Mouse (Mus musculus) stomach, embryonic 15.5 days (tissue): ENCODE data around the gene Myt1l. TPM values are rescaled to one million over a fixed set of nuclear protein-coding genes. Genes with fewer than 3 reads are reported as not detected.

ENCODE experiments used
- ATAC-seq: fragments of 200-750 bp; cut with Nextera tagmentation; 2 replicates; pipeline ENCODE4 v1.8.0; 2017; ENCODE audit warnings: low read depth, moderate number of reproducible peaks, moderate TSS enrichment; ENCODE audit not compliant: insufficient read depth, low FRiP score
- H3K27ac ChIP-seq: fragments of 300-500 bp; sonication (generic); 2 replicates; pipeline ENCODE4 v1.5.1; 2015; ENCODE audit warnings: mild to moderate bottlenecking, inconsistent platforms
- H3K27me3 ChIP-seq: fragments of 300-500 bp; sonication (generic); replicated peaks from 2 replicates; pipeline ENCODE4 v1.6.1; 2015; ENCODE audit warnings: inconsistent platforms
- H3K36me3 ChIP-seq: fragments of 300-500 bp; sonication (generic); 2 replicates; pipeline ENCODE4 v1.6.1; 2015; ENCODE audit warnings: inconsistent platforms
- H3K4me1 ChIP-seq: fragments of 300-500 bp; sonication (generic); 2 replicates; pipeline ENCODE4 v1.6.1; 2015; ENCODE audit warnings: inconsistent platforms
- H3K4me2 ChIP-seq: fragments of 300-500 bp; sonication (generic); 2 replicates; pipeline ENCODE4 v1.6.1; 2015; ENCODE audit warnings: mild to moderate bottlenecking, inconsistent platforms
- H3K4me3 ChIP-seq: fragments of 300-500 bp; sonication (generic); replicated peaks from 2 replicates; pipeline ENCODE4 v1.5.1; 2015; ENCODE audit warnings: inconsistent platforms
- H3K9ac ChIP-seq: fragments of 300-500 bp; sonication (generic); 2 replicates; pipeline ENCODE4 v1.6.1; 2015; ENCODE audit warnings: inconsistent platforms
- H3K9me3 ChIP-seq: fragments of 300-500 bp; sonication (generic); 2 replicates; pipeline ENCODE4 v1.6.1; 2016; ENCODE audit warnings: inconsistent platforms
- WGBS: fragments of 180-500 bp; shearing (Covaris S2); methylation state at CpG from one replicate; pipeline ENCODE4 v1.1.7; 2015; 5-methylcytosine and 5-hydroxymethylcytosine counted together
- polyA plus RNA-seq: library from polyadenylated mRNA; unstranded; fragments of >200 nt; fragmentation: Nextera tagmentation; extraction: Ambion mirVana; gene quantifications from 2 replicates; pipeline ENCODE4 v1.2.1, GENCODE M21; 2015

The Myt1l gene
- polyA plus RNA-seq = 2.0 and 3.2 TPM in 2 replicates

DNA sequence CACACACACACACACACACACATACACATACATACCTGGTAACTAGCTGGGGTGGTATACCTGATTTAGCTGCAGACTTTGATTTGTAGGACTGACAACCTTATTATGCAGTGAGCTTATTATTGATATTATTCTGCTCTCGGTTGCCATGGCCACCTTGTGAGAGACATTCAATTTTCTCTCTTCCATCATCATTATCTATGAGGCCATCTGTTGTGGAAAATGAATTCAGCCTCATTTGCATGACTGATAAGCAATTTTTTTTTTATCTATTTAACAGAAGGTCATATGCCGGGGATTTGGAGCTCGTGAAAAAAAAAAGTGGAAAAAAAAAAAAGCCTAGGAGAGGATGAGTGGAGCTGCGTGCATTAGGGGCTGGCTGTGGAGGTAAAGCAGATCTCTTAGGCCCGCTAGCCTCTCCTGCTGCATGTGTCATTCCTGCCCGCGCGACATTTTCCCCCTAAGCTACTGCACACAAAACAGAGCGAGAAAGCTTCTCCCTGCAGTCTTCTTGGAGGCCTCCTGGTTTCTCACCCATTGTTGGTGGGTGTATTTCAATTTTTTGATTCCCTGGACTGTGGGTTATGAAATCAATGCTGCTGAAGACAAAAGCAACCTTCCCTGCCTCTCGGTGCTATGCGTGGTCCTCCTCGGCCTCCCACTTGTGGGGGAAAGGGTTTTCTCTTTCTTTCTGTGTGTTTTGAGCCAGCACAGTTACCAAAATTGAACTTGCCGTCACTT, at the start of gene Myt1l:
Gene Myt1l (plus strand): TSS at position 354 of the 741 bp plus-strand sequence.
- Histone ChIP-seq H3K27me3 (peaks cover 4% of the 10 kb centered on the region; the same call in 1 of the 2 replicates), H3K27ac (no peak within 1 kb of the TSS), H3K4me1 (no peaks in the 10 kb centered on the region), H3K4me2 (peak within 1 kb of the TSS; percentile 14; the same call in 1 of the 2 replicates), H3K9ac (no peak within 1 kb of the TSS), H3K9me3 (no peaks in the 10 kb centered on the region), H3K36me3 (no peaks in the 10 kb centered on the region), H3K4me3 (0 out of 2 replicates have a peak within 1 kb of the TSS, but pooled peaks have one; percentile 8)
- ATAC-seq = no peak
- 38% methylated on average over 13 of the region's 13 CpGs for WGBS

DNA sequence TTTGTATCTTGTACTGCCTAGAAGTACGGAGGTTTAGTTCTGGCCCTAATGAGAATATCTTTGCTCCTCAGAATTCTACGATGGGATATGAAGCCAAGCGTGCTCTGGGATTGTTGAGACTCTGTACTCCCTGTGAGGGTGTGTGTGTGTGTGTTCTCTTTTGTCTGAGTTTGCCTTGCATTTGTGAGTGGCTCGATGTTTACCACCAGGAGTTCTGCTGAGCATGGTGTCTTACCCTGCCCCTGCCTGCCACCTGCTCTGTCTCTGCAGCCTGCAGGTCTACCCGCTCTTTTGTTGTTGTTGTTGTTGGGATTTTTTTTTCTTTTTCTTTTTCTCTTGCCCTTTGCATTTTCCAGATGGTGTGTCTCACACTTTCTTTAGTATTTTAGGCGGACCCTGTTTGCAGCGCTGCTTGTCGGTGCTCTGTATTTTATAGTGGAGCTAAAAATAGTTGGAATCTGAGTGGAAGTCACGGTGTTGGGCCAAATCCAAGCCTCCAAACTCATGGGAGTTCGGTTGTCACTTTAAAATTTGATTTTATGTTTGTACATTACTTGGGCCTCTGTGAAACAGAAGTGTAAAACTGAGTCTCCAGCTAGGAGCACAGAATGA, 41.7 kb upstream of the Myt1l start:
- ATAC-seq = no peak
- Histone ChIP-seq H3K36me3 (no peaks in the 10 kb centered on the region), H3K27ac (no peak overlapping the region), H3K4me2 (no peak overlapping the region), H3K9me3 (no peaks in the 10 kb centered on the region), H3K4me1 (no peaks in the 10 kb centered on the region), H3K9ac (no peak overlapping the region), H3K27me3 (no peaks in the 10 kb centered on the region), H3K4me3 (no peak overlapping the region)
- WGBS = 78% methylated on average over 10 of the region's 10 CpGs

DNA sequence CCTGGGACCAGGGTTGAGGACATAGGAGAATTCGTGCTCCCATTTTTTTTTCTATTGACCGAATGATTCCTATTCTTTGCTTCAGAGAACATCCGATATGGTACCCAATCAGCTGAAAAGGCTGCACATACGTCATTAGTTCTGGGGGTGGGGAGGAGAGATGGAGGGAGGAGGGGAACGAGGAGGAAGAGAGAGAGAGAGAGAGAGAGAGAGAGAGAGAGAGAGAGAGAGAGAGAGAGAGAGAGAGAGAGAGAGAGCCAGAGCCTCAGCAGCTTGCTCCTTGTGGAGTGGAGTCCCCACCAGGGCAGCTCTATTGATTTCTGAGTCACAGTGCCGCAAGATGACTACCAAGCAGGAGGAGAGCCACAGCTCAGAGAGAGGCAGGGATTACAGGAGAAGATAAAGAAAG, 1.9 kb upstream of the Myt1l start:
- 8% methylated on average over 6 of the region's 6 CpGs for WGBS
- H3K9me3 ChIP-seq = no peaks in the 10 kb centered on the region

DNA sequence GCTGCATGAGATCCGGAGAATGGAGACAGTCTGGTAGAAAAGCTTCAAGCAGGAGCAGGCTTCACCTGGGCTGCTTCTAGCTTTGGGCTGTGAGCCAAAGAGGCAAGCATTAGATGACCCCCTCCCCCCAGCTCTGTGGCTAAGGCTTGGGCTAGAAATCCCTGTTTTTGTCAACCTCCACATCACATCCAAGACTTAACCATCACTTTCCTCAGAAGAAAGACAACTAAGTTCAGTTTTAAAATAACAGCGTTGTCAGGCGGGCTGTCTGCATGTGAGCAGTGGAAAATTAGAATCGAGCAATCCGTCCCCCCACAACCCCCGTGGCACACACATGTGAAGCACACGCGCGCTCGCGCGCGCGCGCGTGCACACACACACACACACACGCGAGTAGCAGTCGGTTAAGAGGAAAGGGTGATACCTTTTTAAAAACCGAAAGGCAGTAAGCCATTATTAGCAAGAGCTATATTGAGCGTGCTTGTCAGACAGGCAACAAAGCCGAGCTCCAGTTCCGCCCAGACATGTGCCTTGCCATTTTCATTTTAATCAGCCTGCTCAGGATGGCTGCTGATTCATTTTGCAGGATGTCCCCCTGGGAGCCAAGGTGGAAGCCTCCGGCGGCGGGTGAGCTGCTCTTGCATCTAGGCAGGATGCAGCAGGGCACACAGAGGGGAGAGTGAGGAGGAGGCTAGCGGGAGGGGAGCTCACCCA, 979 bp upstream of the Myt1l start:
- H3K4me3 ChIP-seq = 0 out of 2 replicates have a peak overlapping the region, but pooled peaks have one; percentile 8
- WGBS = 3% methylated on average over 27 of the region's 27 CpGs
- H3K36me3 ChIP-seq = no peaks in the 10 kb centered on the region
- H3K27me3 ChIP-seq = no peaks in the 10 kb centered on the region
- H3K4me2 ChIP-seq = peak overlapping the region; percentile 14; the same call in 1 of the 2 replicates
- no peak overlapping the region for H3K9ac ChIP-seq
- H3K9me3 ChIP-seq = no peaks in the 10 kb centered on the region
- H3K27ac ChIP-seq = no peak overlapping the region
- no peak for ATAC-seq
- H3K4me1 ChIP-seq = no peaks in the 10 kb centered on the region

More for the DNA sequence above, 1.9 kb upstream of the Myt1l start:
- no peaks in the 10 kb centered on the region for H3K36me3 ChIP-seq
- H3K27ac ChIP-seq = no peak overlapping the region
- H3K27me3 ChIP-seq = no peaks in the 10 kb centered on the region
- H3K4me3 ChIP-seq = no peak overlapping the region
- no peaks in the 10 kb centered on the region for H3K4me1 ChIP-seq
- no peak overlapping the region for H3K4me2 ChIP-seq
- ATAC-seq = no peak
- no peak overlapping the region for H3K9ac ChIP-seq

DNA sequence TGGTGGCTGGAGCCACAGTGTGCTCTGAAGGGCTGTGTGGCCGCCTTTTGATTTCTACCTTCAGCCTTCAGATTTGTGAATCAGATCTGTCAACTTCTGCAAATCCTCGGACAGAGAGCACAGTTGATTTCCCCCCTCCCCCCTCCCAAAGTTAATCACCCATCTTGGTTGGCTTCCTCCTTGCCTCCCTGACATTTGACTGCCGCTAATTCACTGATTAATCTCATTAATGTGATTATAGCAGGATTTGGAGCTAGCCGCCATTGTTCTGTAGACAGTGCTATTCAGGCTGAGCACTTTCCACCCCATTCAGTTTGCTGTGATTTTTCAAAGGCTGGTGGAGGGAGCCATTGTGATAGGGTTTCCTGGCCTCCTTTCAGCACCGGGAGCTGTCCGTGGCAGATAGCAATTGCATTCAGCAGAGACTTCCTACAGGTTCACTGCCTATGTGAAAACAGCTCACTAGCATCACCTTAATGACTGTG, 2.1 kb downstream of the Myt1l start:
- no peak overlapping the region for H3K4me2 ChIP-seq
- peaks cover 25% of the 10 kb centered on the region for H3K27me3 ChIP-seq
- no peak overlapping the region for H3K27ac ChIP-seq
- H3K9ac ChIP-seq = no peak overlapping the region
- WGBS = 13% methylated on average over 6 of the region's 6 CpGs
- H3K4me1 ChIP-seq = no peaks in the 10 kb centered on the region
- H3K9me3 ChIP-seq = no peaks in the 10 kb centered on the region
- no peak for ATAC-seq
- no peak overlapping the region for H3K4me3 ChIP-seq
- no peaks in the 10 kb centered on the region for H3K36me3 ChIP-seq

DNA sequence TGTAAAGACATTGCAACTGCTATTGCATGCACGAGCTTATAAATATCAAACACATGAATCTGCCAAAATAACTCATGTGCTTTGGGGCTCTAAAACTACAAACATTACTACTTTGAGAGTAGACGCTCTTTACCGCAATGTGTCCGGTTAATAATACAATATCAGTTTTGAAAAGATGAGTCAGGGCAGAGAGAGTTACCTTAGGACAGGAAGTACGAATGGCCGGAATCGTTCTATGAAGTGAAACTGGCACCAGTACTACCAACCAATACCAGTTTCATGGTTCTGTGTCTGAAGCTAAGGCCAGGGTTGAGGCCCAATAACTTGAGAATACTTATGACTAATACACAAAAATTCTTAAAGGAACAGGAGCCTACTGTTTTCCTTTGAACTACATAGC, 2.6 kb downstream of the Myt1l start:
- Histone ChIP-seq H3K9ac (no peak overlapping the region), H3K27ac (no peak overlapping the region), H3K27me3 (peaks cover 27% of the 10 kb centered on the region), H3K36me3 (no peaks in the 10 kb centered on the region), H3K9me3 (no peaks in the 10 kb centered on the region), H3K4me1 (no peaks in the 10 kb centered on the region), H3K4me3 (no peak overlapping the region), H3K4me2 (no peak overlapping the region)
- 80% methylated on average over 7 of the region's 7 CpGs for WGBS
- no peak for ATAC-seq

DNA sequence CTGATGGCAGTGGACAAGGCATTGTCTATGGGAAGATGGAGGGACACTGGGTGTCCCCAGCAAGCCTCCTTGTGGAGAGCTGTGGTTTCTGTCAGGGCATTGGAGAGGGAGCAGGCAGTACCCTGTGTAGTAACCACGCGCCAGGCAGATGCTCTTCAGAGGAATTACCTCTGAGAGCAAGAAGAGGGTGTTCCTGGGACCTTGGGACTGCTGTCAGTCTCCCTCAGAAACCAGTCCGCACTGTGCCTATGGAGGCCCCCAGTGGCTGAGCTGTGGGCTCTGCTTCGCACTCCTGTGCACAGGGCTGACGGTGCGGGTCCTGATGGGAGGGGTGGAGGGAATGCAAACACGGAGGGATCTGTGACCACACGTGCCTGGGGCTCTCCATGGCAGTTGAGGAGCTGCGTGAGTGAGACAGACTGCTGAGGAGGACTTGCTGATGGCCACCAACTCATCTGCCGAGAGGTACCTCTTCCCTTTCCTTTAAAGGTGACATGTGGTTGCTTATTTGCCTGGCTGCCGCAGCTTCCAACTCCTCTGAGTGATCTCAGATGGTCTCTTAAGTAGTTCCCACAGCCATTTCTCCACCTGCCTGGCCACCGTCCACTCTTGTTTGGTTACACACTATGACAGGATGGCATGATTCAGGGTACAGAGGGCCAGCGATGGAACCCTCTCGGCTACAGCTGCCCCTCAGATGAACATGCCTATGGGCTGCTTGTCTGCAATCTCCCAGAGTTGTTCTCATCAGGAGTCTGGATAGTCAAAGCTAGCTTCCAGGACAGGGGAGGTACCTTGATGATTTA, 5.1 kb downstream of the Myt1l start:
- no peak overlapping the region for H3K27ac ChIP-seq
- no peak overlapping the region for H3K9ac ChIP-seq
- H3K4me2 ChIP-seq = no peak overlapping the region
- H3K9me3 ChIP-seq = no peaks in the 10 kb centered on the region
- WGBS = 33% methylated on average over 14 of the region's 14 CpGs
- H3K4me1 ChIP-seq = no peaks in the 10 kb centered on the region
- no peak for ATAC-seq
- peaks cover 30% of the 10 kb centered on the region for H3K27me3 ChIP-seq
- no peak overlapping the region for H3K4me3 ChIP-seq
- H3K36me3 ChIP-seq = no peaks in the 10 kb centered on the region

DNA sequence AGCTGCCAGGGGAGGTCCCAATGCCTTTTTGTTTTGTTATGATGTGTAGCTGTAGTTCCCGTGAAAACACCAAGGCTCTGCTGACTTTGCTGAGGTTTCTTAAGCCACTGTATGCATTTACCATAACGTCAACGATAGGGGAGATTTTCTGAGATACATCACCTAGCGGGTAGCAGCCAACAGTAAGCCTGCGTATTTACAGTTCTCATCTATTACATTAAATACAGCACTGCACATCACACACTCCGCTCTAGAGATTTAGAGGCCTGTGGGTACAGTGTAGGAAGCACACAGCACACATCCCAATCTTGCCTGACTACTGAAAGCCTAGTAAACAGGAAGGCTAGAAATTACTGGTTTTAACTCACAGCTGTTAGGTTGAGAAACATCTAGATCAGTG, 6.1 kb downstream of the Myt1l start:
- Histone ChIP-seq H3K4me2 (no peak overlapping the region), H3K36me3 (no peaks in the 10 kb centered on the region), H3K4me1 (no peaks in the 10 kb centered on the region), H3K9me3 (no peaks in the 10 kb centered on the region), H3K4me3 (no peak overlapping the region), H3K27ac (no peak overlapping the region), H3K9ac (no peak overlapping the region), H3K27me3 (peaks cover 30% of the 10 kb centered on the region)
- WGBS = 7% methylated on average over 6 of the region's 6 CpGs
- no peak for ATAC-seq

DNA sequence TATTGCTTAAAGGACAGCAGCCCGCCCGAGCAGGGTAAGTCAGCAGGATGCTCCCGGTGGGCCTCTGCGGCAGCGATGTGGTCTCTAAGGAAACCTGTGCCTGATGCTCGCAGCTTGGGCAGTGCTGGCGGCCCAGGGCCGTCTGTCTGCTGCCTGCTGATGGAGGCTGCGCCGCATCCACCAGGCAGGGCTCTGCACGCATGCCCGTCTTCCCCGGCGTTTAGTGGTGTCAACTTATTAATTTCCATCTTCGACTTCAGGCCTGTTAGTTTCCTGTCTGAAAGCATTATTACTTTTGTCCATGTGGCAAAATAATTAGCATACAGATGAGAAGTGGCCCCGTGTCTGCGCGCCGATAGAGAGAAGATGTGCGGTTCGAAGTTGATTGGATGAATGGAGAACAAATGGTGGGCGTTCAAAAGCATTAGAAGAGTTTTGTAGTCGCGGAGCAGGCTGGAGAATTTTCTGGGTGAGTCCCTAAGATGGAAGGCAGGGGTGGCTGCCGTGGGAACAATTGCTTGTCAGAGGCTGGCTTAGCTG, 6.6 kb downstream of the Myt1l start:
- no peak overlapping the region for H3K9ac ChIP-seq
- H3K4me3 ChIP-seq = no peak overlapping the region
- no peak for ATAC-seq
- no peak overlapping the region for H3K27ac ChIP-seq
- H3K4me2 ChIP-seq = peak overlapping the region; percentile 21; the same call in 1 of the 2 replicates
- 1% methylated on average over 25 of the region's 25 CpGs for WGBS
- peaks cover 30% of the 10 kb centered on the region for H3K27me3 ChIP-seq
- H3K36me3 ChIP-seq = no peaks in the 10 kb centered on the region
- no peaks in the 10 kb centered on the region for H3K9me3 ChIP-seq
- H3K4me1 ChIP-seq = no peaks in the 10 kb centered on the region

DNA sequence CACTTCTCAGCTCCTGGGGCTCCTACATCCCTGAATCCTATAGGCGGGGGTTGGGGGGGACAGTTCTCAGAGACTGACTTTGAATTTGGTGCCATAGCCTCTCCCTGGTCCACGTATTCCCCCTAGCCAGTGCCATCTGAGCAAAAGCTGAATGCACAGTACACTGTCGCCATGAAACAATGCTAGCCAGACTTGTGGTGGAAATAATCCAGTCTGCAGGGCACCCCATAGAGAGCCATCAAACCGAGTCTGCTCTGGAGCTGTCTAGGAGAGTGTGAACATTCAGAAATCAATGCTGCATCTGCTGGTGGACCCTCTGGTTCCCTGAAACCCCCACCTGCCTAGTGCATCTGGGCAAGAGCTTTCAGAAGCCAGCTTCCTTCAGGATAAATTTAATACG, 9.7 kb downstream of the Myt1l start:
- Histone ChIP-seq H3K4me2 (no peak overlapping the region), H3K9ac (no peak overlapping the region), H3K36me3 (no peaks in the 10 kb centered on the region), H3K27me3 (peaks cover 29% of the 10 kb centered on the region), H3K27ac (no peak overlapping the region), H3K4me3 (no peak overlapping the region), H3K9me3 (no peaks in the 10 kb centered on the region), H3K4me1 (no peaks in the 10 kb centered on the region)
- 66% methylated on average over 5 of the region's 5 CpGs for WGBS
- ATAC-seq = no peak

DNA sequence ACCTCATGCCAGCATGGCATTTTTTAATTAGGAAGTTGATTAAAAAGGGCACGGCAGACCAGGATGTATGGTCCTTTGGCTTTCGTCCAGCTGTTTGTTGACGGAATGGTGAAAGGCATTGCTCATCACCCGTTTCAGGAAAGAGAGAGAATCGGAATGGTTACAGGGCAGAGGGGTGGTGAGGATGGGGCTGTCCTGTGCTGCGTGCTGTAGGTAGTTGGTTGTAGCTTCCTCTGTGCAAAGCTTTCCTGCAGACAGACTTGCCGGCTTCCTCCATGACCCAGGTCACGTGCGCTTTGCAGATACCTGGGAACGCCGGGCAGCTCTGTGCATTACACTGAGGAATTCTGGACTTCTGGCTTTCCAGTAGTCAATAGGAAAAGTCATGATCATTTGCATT, 10.3 kb downstream of the Myt1l start:
- H3K27me3 ChIP-seq = peaks cover 24% of the 10 kb centered on the region
- ATAC-seq = no peak
- no peaks in the 10 kb centered on the region for H3K36me3 ChIP-seq

More for the DNA sequence above, 10.3 kb downstream of the Myt1l start:
- 64% methylated on average over 11 of the region's 11 CpGs for WGBS
- no peak overlapping the region for H3K4me3 ChIP-seq
- H3K9ac ChIP-seq = no peak overlapping the region
- H3K27ac ChIP-seq = no peak overlapping the region
- H3K4me2 ChIP-seq = no peak overlapping the region
- H3K9me3 ChIP-seq = no peaks in the 10 kb centered on the region
- H3K4me1 ChIP-seq = no peaks in the 10 kb centered on the region
